Mouse (Mus musculus) 3134 (cell line): ENCODE measurements around the gene Esyt2.

Experiments used
- DNase-seq: peaks from one replicate; pipeline ENCODE4 v3.0.0-alpha.2; 2011; ENCODE audit warnings: low spot score; ENCODE audit not compliant: insufficient read length; ENCODE audit errors: extremely low read depth

The Esyt2 gene

GRCm38 (mm10) chr12:116352404-116352803 is 71.4 kb downstream of the Esyt2 start:
- DNase-seq = no peak

- no peak for DNase-seq
Measured at GRCm38 (mm10) chr12:116354694-116355093, 73.7 kb downstream of the Esyt2 start.

GRCm38 (mm10) chr12:116362091-116362490 is 81.1 kb downstream of the Esyt2 start:
- no peak for DNase-seq

- DNase-seq = no peak
Measured at GRCm38 (mm10) chr12:116366900-116367299, 85.9 kb downstream of the Esyt2 start.

GRCm38 (mm10) chr12:116367346-116367745 is 86.3 kb downstream of the Esyt2 start:
- no peak for DNase-seq

GRCm38 (mm10) chr12:116368857-116369256 is 87.9 kb downstream of the Esyt2 start:
- no peak for DNase-seq

- DNase-seq = no peak
Measured at GRCm38 (mm10) chr12:116383101-116383500, 102.1 kb downstream of the Esyt2 start.

GRCm38 (mm10) chr12:116383995-116384394 is 103.0 kb downstream of the Esyt2 start:
- DNase-seq = no peak

GRCm38 (mm10) chr12:116386802-116387201 is 105.8 kb downstream of the Esyt2 start:
- no peak for DNase-seq

GRCm38 (mm10) chr12:116389868-116390267 is 108.9 kb downstream of the Esyt2 start:
- DNase-seq = no peak

- no peak for DNase-seq
Measured at GRCm38 (mm10) chr12:116394327-116394726, 113.3 kb downstream of the Esyt2 start.

- DNase-seq = no peak
Measured at GRCm38 (mm10) chr12:116395312-116395711, 114.3 kb downstream of the Esyt2 start.

GRCm38 (mm10) chr12:116396072-116396695 is 115.2 kb downstream of the Esyt2 start:
- DNase-seq = no peak

- peak; percentile 11 for DNase-seq
Measured at GRCm38 (mm10) chr12:116404012-116404679, 123.2 kb downstream of the Esyt2 start.

- DNase-seq = peak; percentile 98
Measured at GRCm38 (mm10) chr12:116405045-116405835, 124.2 kb downstream of the Esyt2 start, which contains the start of gene Ncapg2. Ncapg2 (plus strand) TSS chr12:116405402.

GRCm38 (mm10) chr12:116405836-116406155 is 124.8 kb downstream of the Esyt2 start:
- DNase-seq = no peak

- no peak for DNase-seq
Measured at GRCm38 (mm10) chr12:116407883-116408282, 126.9 kb downstream of the Esyt2 start.

GRCm38 (mm10) chr12:116414941-116415340 is 133.9 kb downstream of the Esyt2 start:
- DNase-seq = no peak

GRCm38 (mm10) chr12:116416514-116416913 is 135.5 kb downstream of the Esyt2 start:
- DNase-seq = no peak

GRCm38 (mm10) chr12:116421656-116422055 is 140.7 kb downstream of the Esyt2 start:
- no peak for DNase-seq

- DNase-seq = no peak
Measured at GRCm38 (mm10) chr12:116425392-116425791, 144.4 kb downstream of the Esyt2 start.

GRCm38 (mm10) chr12:116433742-116434141 is 152.7 kb downstream of the Esyt2 start:
- no peak for DNase-seq
